Mouse (Mus musculus): Measurements from ENCODE around the gene Kifc5b. TPM values are rescaled to one million over a fixed set of nuclear protein-coding genes. Genes with fewer than 3 reads are reported as not detected.

The Kifc5b gene
- total and polyA plus RNA-seq, 3 experiments: 15.7 to 36.1 (median 23.0) TPM

- H3K9me3 ChIP-seq (replicated peaks): no peaks in the 10 kb centered on the region
- no peak overlapping the region for H3K4me3 ChIP-seq (ENCODE audit: low read depth, low read length)
- TF ChIP-seq CTCF (IDR thresholded peaks at IDR 0.05; ENCODE audit: low read depth, low read length) (no peak), TAL1 (conservative IDR thresholded peaks at IDR 0.05; ENCODE audit: low read depth, low read length) (no peak), POLR2AphosphoS5 (IDR thresholded peaks at IDR 0.05; ENCODE audit: insufficient replicate concordance, low read depth, low read length) (no peak), GATA1 (IDR thresholded peaks at IDR 0.05; ENCODE audit: borderline replicate concordance, low read length) (no peak), GATA2 (IDR thresholded peaks at IDR 0.05; ENCODE audit: borderline replicate concordance, low read depth, low read length) (no peak)
- H3K27me3 ChIP-seq (ENCODE audit: insufficient read depth, low read length): peaks cover 7% of the 10 kb centered on the region
- peaks cover 44% of the 10 kb centered on the region for H3K4me1 ChIP-seq (ENCODE audit: insufficient read depth, low read depth, low read length)
- DNase-seq (ENCODE audit: low spot score): no peak
- peaks cover 16% of the 10 kb centered on the region for H3K36me3 ChIP-seq (replicated peaks)
- no peak for ATAC-seq (ENCODE audit: extremely low read depth, insufficient number of reproducible peaks, low FRiP score, poor library complexity, severe bottlenecking)
Observed at GRCm38 (mm10) chr17:26887926-26888325, 29.0 kb upstream of the Kifc5b start.

- Histone ChIP-seq H3K36me3 (replicated peaks) (no peaks in the 10 kb centered on the region), H3K27me3 (ENCODE audit: insufficient read depth, low read length) (peaks cover 42% of the 10 kb centered on the region), H3K4me1 (ENCODE audit: insufficient read depth, low read depth, low read length) (peaks cover 14% of the 10 kb centered on the region), H3K9me3 (replicated peaks) (peaks cover 3% of the 10 kb centered on the region), H3K4me3 (ENCODE audit: low read depth, low read length) (no peak overlapping the region)
- TF ChIP-seq GATA1 (IDR thresholded peaks at IDR 0.05; ENCODE audit: borderline replicate concordance, low read length) (no peak), CTCF (IDR thresholded peaks at IDR 0.05; ENCODE audit: low read depth, low read length) (no peak), POLR2AphosphoS5 (IDR thresholded peaks at IDR 0.05; ENCODE audit: insufficient replicate concordance, low read depth, low read length) (no peak), TAL1 (conservative IDR thresholded peaks at IDR 0.05; ENCODE audit: low read depth, low read length) (no peak)
- DNase-seq (ENCODE audit: low spot score) (no peak), ATAC-seq (ENCODE audit: extremely low read depth, insufficient number of reproducible peaks, low FRiP score, poor library complexity, severe bottlenecking) (no peak)
Observed at GRCm38 (mm10) chr17:26892635-26893375, 24.1 kb upstream of the Kifc5b start.

GRCm38 (mm10) chr17:26893492-26893891 lies 23.4 kb upstream of the Kifc5b start:
- peaks cover 11% of the 10 kb centered on the region for H3K4me1 ChIP-seq (ENCODE audit: insufficient read depth, low read depth, low read length)
- H3K36me3 ChIP-seq (replicated peaks): no peaks in the 10 kb centered on the region
- peaks cover 46% of the 10 kb centered on the region for H3K27me3 ChIP-seq (ENCODE audit: insufficient read depth, low read length)
- no peak for TF ChIP-seq GATA1 (IDR thresholded peaks at IDR 0.05; ENCODE audit: borderline replicate concordance, low read length)
- no peak for TF ChIP-seq GATA2 (IDR thresholded peaks at IDR 0.05; ENCODE audit: borderline replicate concordance, low read depth, low read length)
- no peak for TF ChIP-seq POLR2AphosphoS5 (IDR thresholded peaks at IDR 0.05; ENCODE audit: insufficient replicate concordance, low read depth, low read length)
- no peak for TF ChIP-seq TAL1 (conservative IDR thresholded peaks at IDR 0.05; ENCODE audit: low read depth, low read length)
- TF ChIP-seq CTCF (IDR thresholded peaks at IDR 0.05; ENCODE audit: low read depth, low read length): no peak
- no peak overlapping the region for H3K4me3 ChIP-seq (ENCODE audit: low read depth, low read length)
- ATAC-seq (ENCODE audit: extremely low read depth, insufficient number of reproducible peaks, low FRiP score, poor library complexity, severe bottlenecking): no peak
- peaks cover 3% of the 10 kb centered on the region for H3K9me3 ChIP-seq (replicated peaks)
- DNase-seq (ENCODE audit: low spot score): no peak

- Histone ChIP-seq H3K9me3 (replicated peaks) (peaks cover 3% of the 10 kb centered on the region), H3K36me3 (replicated peaks) (no peaks in the 10 kb centered on the region), H3K4me1 (ENCODE audit: insufficient read depth, low read depth, low read length) (peaks cover 4% of the 10 kb centered on the region), H3K27me3 (ENCODE audit: insufficient read depth, low read length) (peaks cover 52% of the 10 kb centered on the region), H3K4me3 (ENCODE audit: low read depth, low read length) (no peak overlapping the region)
- TF ChIP-seq GATA2 (IDR thresholded peaks at IDR 0.05; ENCODE audit: borderline replicate concordance, low read depth, low read length) (no peak), POLR2AphosphoS5 (IDR thresholded peaks at IDR 0.05; ENCODE audit: insufficient replicate concordance, low read depth, low read length) (no peak), CTCF (IDR thresholded peaks at IDR 0.05; ENCODE audit: low read depth, low read length) (no peak), GATA1 (IDR thresholded peaks at IDR 0.05; ENCODE audit: borderline replicate concordance, low read length) (no peak), TAL1 (conservative IDR thresholded peaks at IDR 0.05; ENCODE audit: low read depth, low read length) (no peak)
- no peak for DNase-seq (ENCODE audit: low spot score)
- ATAC-seq (ENCODE audit: extremely low read depth, insufficient number of reproducible peaks, low FRiP score, poor library complexity, severe bottlenecking): no peak
Observed at GRCm38 (mm10) chr17:26894342-26894741, 22.5 kb upstream of the Kifc5b start.

GRCm38 (mm10) chr17:26895578-26895977 lies 21.3 kb upstream of the Kifc5b start:
- ATAC-seq (ENCODE audit: extremely low read depth, insufficient number of reproducible peaks, low FRiP score, poor library complexity, severe bottlenecking) (no peak), DNase-seq (ENCODE audit: low spot score) (peak; percentile 55)
- H3K27me3 ChIP-seq (ENCODE audit: insufficient read depth, low read length): peaks cover 61% of the 10 kb centered on the region
- TF ChIP-seq GATA2 (IDR thresholded peaks at IDR 0.05; ENCODE audit: borderline replicate concordance, low read depth, low read length) (no peak), CTCF (IDR thresholded peaks at IDR 0.05; ENCODE audit: low read depth, low read length) (peak; percentile 70)
- H3K4me1 ChIP-seq (ENCODE audit: insufficient read depth, low read depth, low read length): peaks cover 3% of the 10 kb centered on the region
- H3K36me3 ChIP-seq (replicated peaks): no peaks in the 10 kb centered on the region
- peaks cover 3% of the 10 kb centered on the region for H3K9me3 ChIP-seq (replicated peaks)
- no peak overlapping the region for H3K4me3 ChIP-seq (ENCODE audit: low read depth, low read length)

GRCm38 (mm10) chr17:26900916-26901315 lies 16.0 kb upstream of the Kifc5b start:
- no peak for TF ChIP-seq CTCF (IDR thresholded peaks at IDR 0.05; ENCODE audit: low read depth, low read length)
- TF ChIP-seq GATA1 (IDR thresholded peaks at IDR 0.05; ENCODE audit: borderline replicate concordance, low read length): no peak
- no peak for TF ChIP-seq TAL1 (conservative IDR thresholded peaks at IDR 0.05; ENCODE audit: low read depth, low read length)
- TF ChIP-seq GATA2 (IDR thresholded peaks at IDR 0.05; ENCODE audit: borderline replicate concordance, low read depth, low read length): no peak
- TF ChIP-seq POLR2AphosphoS5 (IDR thresholded peaks at IDR 0.05; ENCODE audit: insufficient replicate concordance, low read depth, low read length): no peak
- Histone ChIP-seq H3K4me3 (ENCODE audit: low read depth, low read length) (no peak overlapping the region), H3K27me3 (ENCODE audit: insufficient read depth, low read length) (peaks cover 41% of the 10 kb centered on the region), H3K36me3 (replicated peaks) (no peaks in the 10 kb centered on the region), H3K4me1 (ENCODE audit: insufficient read depth, low read depth, low read length) (no peaks in the 10 kb centered on the region; the same call in 1 of the 2 replicates), H3K9me3 (replicated peaks) (no peaks in the 10 kb centered on the region)
- no peak for DNase-seq (ENCODE audit: low spot score)
- ATAC-seq (ENCODE audit: extremely low read depth, insufficient number of reproducible peaks, low FRiP score, poor library complexity, severe bottlenecking): no peak
